Mouse (Mus musculus) cerebellum, postnatal 10 days (tissue): ENCODE results near the gene Enho.

Experiments used
- DNase-seq, 2 experiments: peaks; one replicate each; pipeline ENCODE4 v3.0.0; 2021; ENCODE audit warnings: mixed read lengths in 2 of 2

The Enho gene

GRCm38 (mm10) chr4:41662723-41663122 is 22.6 kb upstream of the Enho start:
- DNase-seq: no peak

- DNase-seq: peak; percentile 59 to 65
Observed at GRCm38 (mm10) chr4:41660851-41661430, 20.8 kb upstream of the Enho start.

GRCm38 (mm10) chr4:41659556-41659955 is 19.4 kb upstream of the Enho start:
- DNase-seq: no peak

GRCm38 (mm10) chr4:41658566-41659384 is 18.7 kb upstream of the Enho start:
- no peak for DNase-seq

GRCm38 (mm10) chr4:41655525-41655924 is 15.4 kb upstream of the Enho start:
- no peak for DNase-seq

- DNase-seq: peak; percentile 90 to 91
Observed at GRCm38 (mm10) chr4:41654217-41654616, 14.1 kb upstream of the Enho start.

GRCm38 (mm10) chr4:41653730-41654129 is 13.6 kb upstream of the Enho start:
- DNase-seq: no peak

- peak; percentile 93 to 95 for DNase-seq
Observed at GRCm38 (mm10) chr4:41653296-41653695, 13.2 kb upstream of the Enho start.

GRCm38 (mm10) chr4:41648627-41649026 is 8.5 kb upstream of the Enho start:
- DNase-seq: no peak

GRCm38 (mm10) chr4:41648157-41648556 is 8.0 kb upstream of the Enho start:
- no peak for DNase-seq

GRCm38 (mm10) chr4:41645488-41645887 is 5.4 kb upstream of the Enho start:
- peak; percentile 80 to 83 for DNase-seq

GRCm38 (mm10) chr4:41641199-41641822 is 1.2 kb upstream of the Enho start:
- DNase-seq: peak; percentile 52 to 56

- peak in 1 of 2 experiments; percentile 60 for DNase-seq
Observed at GRCm38 (mm10) chr4:41639214-41639841, 796 bp downstream of the Enho start.

GRCm38 (mm10) chr4:41638828-41639213 is 1.3 kb downstream of the Enho start:
- peak; percentile 54 to 63 for DNase-seq

GRCm38 (mm10) chr4:41638186-41638731 is 1.9 kb downstream of the Enho start:
- no peak for DNase-seq

GRCm38 (mm10) chr4:41636882-41637635 is 3.1 kb downstream of the Enho start:
- peak; percentile 91 to 92 for DNase-seq

- no peak for DNase-seq
Observed at GRCm38 (mm10) chr4:41636366-41636765, 3.8 kb downstream of the Enho start.

GRCm38 (mm10) chr4:41635906-41636305 is 4.2 kb downstream of the Enho start:
- DNase-seq: peak; percentile 70 to 77

GRCm38 (mm10) chr4:41635224-41635623 is 4.9 kb downstream of the Enho start:
- DNase-seq: no peak

- no peak for DNase-seq
Observed at GRCm38 (mm10) chr4:41634631-41635030, 5.5 kb downstream of the Enho start.

- DNase-seq: no peak
Observed at GRCm38 (mm10) chr4:41633001-41633400, 7.1 kb downstream of the Enho start.

GRCm38 (mm10) chr4:41631390-41631789 is 8.7 kb downstream of the Enho start:
- DNase-seq: peak; percentile 68 to 69
